Mouse (Mus musculus): ENCODE data around the gene Lck. TPM values are rescaled to one million over a fixed set of nuclear protein-coding genes. Genes with fewer than 3 reads are reported as not detected.
A peak's percentile ranks its signal among the peaks of the same experiment; 100 is the strongest.

Gene Lck
- polyA plus RNA-seq, 2 experiments from 2014 or later, result 1,549 to 2,173 TPM

- ATAC-seq, result peak; percentile 96
Observed at GRCm38 (mm10) chr4:129507434-129508236, 65.8 kb downstream of the Lck start.

GRCm38 (mm10) chr4:129505511-129505910, 67.9 kb downstream of the Lck start:
- ATAC-seq, result no peak

DNA sequence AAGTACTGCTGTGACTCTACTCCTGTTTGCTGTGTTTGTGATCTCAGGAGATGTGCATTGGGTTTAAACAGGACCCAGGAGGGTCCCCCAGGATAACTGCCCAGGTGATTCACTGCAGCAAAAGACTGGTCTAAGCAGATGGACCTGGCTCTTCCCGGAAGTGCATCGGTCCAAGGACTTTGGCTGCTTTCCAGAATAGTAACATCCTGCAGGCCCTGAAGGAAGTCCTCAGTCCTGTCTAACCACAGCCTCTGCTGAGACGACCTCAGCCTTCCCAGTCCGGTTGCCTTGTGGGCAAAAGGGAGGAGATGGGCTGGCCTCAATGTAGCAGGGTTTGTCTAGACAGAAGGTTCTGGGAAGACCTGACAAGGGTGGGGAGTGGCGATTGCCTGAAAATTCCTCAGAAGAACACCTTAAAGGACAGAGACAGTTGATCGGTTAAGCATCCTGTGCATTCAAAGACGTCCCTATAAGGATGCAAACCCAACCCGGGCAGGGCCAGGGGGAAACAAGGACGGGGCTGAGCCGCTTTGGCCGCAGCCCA, 70.5 kb downstream of the Lck start:
- no peak for ATAC-seq

GRCm38 (mm10) chr4:129502327-129502888, 71.0 kb downstream of the Lck start:
- ATAC-seq, result no peak

DNA sequence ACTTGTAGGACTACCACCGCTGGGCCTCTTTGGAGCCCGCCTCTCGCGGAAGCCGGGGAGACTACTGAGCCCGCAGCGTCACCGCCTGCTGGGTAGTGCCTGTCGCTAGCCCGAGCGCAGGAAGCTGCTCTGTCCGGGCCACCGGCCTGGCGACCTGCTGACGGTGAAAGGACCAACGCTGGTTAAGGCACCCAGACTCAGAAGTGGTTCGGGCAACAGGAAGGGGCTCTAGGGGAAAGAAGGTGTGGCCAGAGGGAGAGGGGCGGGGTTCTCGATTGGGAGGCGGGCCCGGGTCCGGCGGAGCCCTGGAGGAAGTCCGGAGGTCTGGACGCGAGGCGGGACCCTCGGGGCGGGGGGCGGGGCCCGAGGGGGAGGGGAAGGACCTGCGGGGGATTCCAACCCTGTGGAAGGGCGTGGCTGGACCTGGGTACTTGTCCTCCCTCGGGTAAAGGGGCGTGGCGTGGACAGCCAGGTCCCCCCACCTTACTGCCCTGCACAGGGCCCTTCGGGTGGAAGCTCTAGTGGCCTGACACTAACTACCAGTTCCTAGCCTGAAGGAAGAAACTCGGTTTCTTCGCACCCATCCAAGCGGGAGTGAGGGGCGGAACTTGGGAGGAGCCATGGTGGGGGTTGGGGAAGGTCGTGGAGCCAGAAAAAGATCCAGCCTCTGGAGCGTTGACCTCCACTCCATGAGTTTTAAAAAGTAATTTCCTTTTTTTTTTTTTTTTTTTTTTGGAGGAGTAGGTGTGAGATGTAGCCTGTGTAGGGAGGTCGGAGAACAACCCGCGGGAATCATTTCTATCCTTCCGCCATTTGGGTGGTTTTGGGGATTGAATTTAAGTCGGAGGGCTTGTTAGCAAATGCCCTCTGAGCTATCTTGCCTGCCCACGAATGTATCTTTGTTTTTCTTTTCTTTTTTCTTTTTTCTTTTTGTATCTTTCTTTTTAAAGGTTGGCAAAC, 72.6 kb downstream of the Lck start:
- ATAC-seq, result peak; percentile 79

GRCm38 (mm10) chr4:129500017-129500416, 73.4 kb downstream of the Lck start:
- ATAC-seq, result no peak

GRCm38 (mm10) chr4:129498941-129499340, 74.5 kb downstream of the Lck start:
- no peak for ATAC-seq

Other genes with a start within 250 kb of the Lck start
- 100 to 1,000 TPM; 252 to 315 TPM for gene Rbbp4, start 238.3 kb downstream of the Lck start, polyA plus RNA-seq (2017; shearing (Covaris generic))
- 10 to 100 TPM; 79.6 to 86.0 TPM for gene Zbtb8os, start 237.9 kb downstream of the Lck start, polyA plus RNA-seq (2017; shearing (Covaris generic))
- gene Zbtb8a, start 195.5 kb downstream of the Lck start, polyA plus RNA-seq (2017; shearing (Covaris generic)), result 1 to 10 TPM; 9.6 to 9.8 TPM
- gene Zbtb8b, start 132.8 kb downstream of the Lck start, polyA plus RNA-seq (2017; shearing (Covaris generic)), result not detected
- 10 to 100 TPM; 30.8 to 37.9 TPM for gene Bsdc1, start 112.1 kb downstream of the Lck start, polyA plus RNA-seq (2017; shearing (Covaris generic))
- gene Tssk3, start 82.6 kb downstream of the Lck start, polyA plus RNA-seq (2017; shearing (Covaris generic)), result not detected
- gene Fam229a, start 82.5 kb downstream of the Lck start, polyA plus RNA-seq (2017; shearing (Covaris generic)), result not detected
- 1 to 10 TPM; 2.3 to 2.6 TPM for gene Marcksl1, start 60.1 kb downstream of the Lck start, polyA plus RNA-seq (2017; shearing (Covaris generic))
- 100 to 1,000 TPM; 270 to 328 TPM for gene Hdac1, start 30.9 kb downstream of the Lck start, polyA plus RNA-seq (2017; shearing (Covaris generic))
- gene Fam167b, start 4.9 kb upstream of the Lck start, polyA plus RNA-seq (2017; shearing (Covaris generic)), result under 1 TPM in 1 of 2 experiments, not detected in 1; 0.86 TPM
- 100 to 1,000 TPM; 337 to 353 TPM for gene Eif3i, start 27.0 kb upstream of the Lck start, polyA plus RNA-seq (2017; shearing (Covaris generic))
- gene Tmem234, start 27.0 kb upstream of the Lck start, polyA plus RNA-seq (2017; shearing (Covaris generic)), result 100 to 1,000 TPM; 254 to 306 TPM
- gene Dcdc2b, start 40.6 kb upstream of the Lck start, polyA plus RNA-seq (2017; shearing (Covaris generic)), result 1 to 10 TPM; 3.9 to 7.0 TPM
- gene Iqcc, start 45.5 kb upstream of the Lck start, polyA plus RNA-seq (2017; shearing (Covaris generic)), result 10 to 100 TPM; 48.4 to 68.7 TPM
- 10 to 100 TPM; 28.6 to 39.5 TPM for gene Ccdc28b, start 50.3 kb upstream of the Lck start, polyA plus RNA-seq (2017; shearing (Covaris generic))
- 10 to 100 TPM; 19.8 to 29.3 TPM for gene Txlna, start 67.4 kb upstream of the Lck start, polyA plus RNA-seq (2017; shearing (Covaris generic))
- gene Kpna6, start 99.1 kb upstream of the Lck start, polyA plus RNA-seq (2017; shearing (Covaris generic)), result 10 to 100 TPM; 11.8 to 12.0 TPM
- 10 to 100 TPM in 1 of 2 experiments, 1 to 10 TPM in 1; 8.1 to 16.8 TPM for gene Tmem39b, start 123.2 kb upstream of the Lck start, polyA plus RNA-seq (2017; shearing (Covaris generic))
- gene Khdrbs1, start 168.7 kb upstream of the Lck start, polyA plus RNA-seq (2017; shearing (Covaris generic)), result 10 to 100 TPM; 24.8 to 39.1 TPM
- 1,000 to 10,000 TPM; 1,309 to 1,442 TPM for gene Ptp4a2, start 237.6 kb upstream of the Lck start, polyA plus RNA-seq (2017; shearing (Covaris generic))